Mouse (Mus musculus): ENCODE results near the gene Pip5k1a.
"Not testable (repeated sequence)": the region's sequence is repeated elsewhere in the genome, so short reads cannot be mapped to it uniquely, and the experiment has no call there.

Pip5k1a gene

GRCm38 (mm10) chr3:95106338-95107117 is at the start of gene Pip5k1a:
Gene Pip5k1a (minus strand): TSS chr3:95106930.
- peak; percentile 100 for DNase-seq (ENCODE audit: low read depth, low spot score)

- DNase-seq (ENCODE audit: low read depth, low spot score): peak; percentile 79
Observed at GRCm38 (mm10) chr3:95153874-95154273, 47.1 kb upstream of the Pip5k1a start.

GRCm38 (mm10) chr3:95147924-95148323 is 41.2 kb upstream of the Pip5k1a start:
- no peak for DNase-seq (ENCODE audit: low read depth, low spot score)

- peak; percentile 77 for DNase-seq (ENCODE audit: low read depth, low spot score)
Observed at GRCm38 (mm10) chr3:95142617-95143011, 35.9 kb upstream of the Pip5k1a start.

GRCm38 (mm10) chr3:95141952-95142616 is 35.4 kb upstream of the Pip5k1a start, which contains the start of gene Tnfaip8l2:
Gene Tnfaip8l2 (minus strand): TSS chr3:95142360.
- no peak for DNase-seq (ENCODE audit: low read depth, low spot score)

- no peak for DNase-seq (ENCODE audit: low read depth, low spot score)
Observed at GRCm38 (mm10) chr3:95141474-95141873, 34.7 kb upstream of the Pip5k1a start.

- no peak for DNase-seq (ENCODE audit: low read depth, low spot score)
Observed at GRCm38 (mm10) chr3:95140795-95141194, 34.1 kb upstream of the Pip5k1a start.

GRCm38 (mm10) chr3:95140289-95140595 is 33.5 kb upstream of the Pip5k1a start:
- peak; percentile 74 for DNase-seq (ENCODE audit: low read depth, low spot score)

- DNase-seq (ENCODE audit: low read depth, low spot score): peak; percentile 71
Observed at GRCm38 (mm10) chr3:95139586-95140288, 33.0 kb upstream of the Pip5k1a start.

- no peak for DNase-seq (ENCODE audit: low read depth, low spot score)
Observed at GRCm38 (mm10) chr3:95136336-95136735, 29.6 kb upstream of the Pip5k1a start.

- no peak for DNase-seq (ENCODE audit: low read depth, low spot score)
Observed at GRCm38 (mm10) chr3:95135433-95136052, 28.8 kb upstream of the Pip5k1a start.

GRCm38 (mm10) chr3:95135023-95135422 is 28.3 kb upstream of the Pip5k1a start:
- DNase-seq (ENCODE audit: low read depth, low spot score): peak; percentile 84

- not testable (repeated sequence) for DNase-seq (ENCODE audit: low read depth, low spot score)
Observed at GRCm38 (mm10) chr3:95134133-95134532, 27.4 kb upstream of the Pip5k1a start.

GRCm38 (mm10) chr3:95133680-95134101 is 27.0 kb upstream of the Pip5k1a start, which contains the start of the genes Scnm1 and Lysmd1:
Gene Scnm1 (minus strand): TSS chr3:95134011.
Gene Lysmd1 (plus strand): TSS chr3:95134088.
- DNase-seq (ENCODE audit: low read depth, low spot score): peak; percentile 97

- no peak for DNase-seq (ENCODE audit: low read depth, low spot score)
Observed at GRCm38 (mm10) chr3:95133176-95133575, 26.4 kb upstream of the Pip5k1a start.

GRCm38 (mm10) chr3:95132389-95132788 is 25.7 kb upstream of the Pip5k1a start:
- not testable (repeated sequence) for DNase-seq (ENCODE audit: low read depth, low spot score)

GRCm38 (mm10) chr3:95130081-95130480 is 23.4 kb upstream of the Pip5k1a start:
- no peak for DNase-seq (ENCODE audit: low read depth, low spot score)

- no peak for DNase-seq (ENCODE audit: low read depth, low spot score)
Observed at GRCm38 (mm10) chr3:95129226-95129651, 22.5 kb upstream of the Pip5k1a start.

- DNase-seq (ENCODE audit: low read depth, low spot score): no peak
Observed at GRCm38 (mm10) chr3:95124972-95125371, 18.2 kb upstream of the Pip5k1a start.

- DNase-seq (ENCODE audit: low read depth, low spot score): peak; percentile 62
Observed at GRCm38 (mm10) chr3:95124246-95124645, 17.5 kb upstream of the Pip5k1a start, which contains the start of gene Tmod4. Gene Tmod4 (plus strand): TSS chr3:95124476.

- no peak for DNase-seq (ENCODE audit: low read depth, low spot score)
Observed at GRCm38 (mm10) chr3:95121580-95121979, 14.8 kb upstream of the Pip5k1a start.

GRCm38 (mm10) chr3:95117751-95118150 is 11.0 kb upstream of the Pip5k1a start:
- DNase-seq (ENCODE audit: low read depth, low spot score): no peak
